8 mouse cellular contexts compared by ENCODE assay signal in genomic region chr4:116555413-116556300, GRCm38 (mm10). TPM values are rescaled to one million over a fixed set of nuclear protein-coding genes. Genes with fewer than 3 reads are reported as not detected.
DNase-seq lines count a peak whose midpoint lies in the region; ATAC-seq lines count a peak whose summit lies in the region.

Gene Tmem69 (minus strand): TSS chr4:116555936.

- no peaks in the 10 kb centered on the region for H3K9me3 ChIP-seq in hindbrain, embryonic 13.5 days

- H3K9ac ChIP-seq in hindbrain, embryonic 13.5 days = peak within 1 kb of the TSS; percentile 83

- DNase-seq in NIH3T3 (ENCODE audit: low read depth) = peak; percentile 91
- DNase-seq in cerebellum, adult 9-11 months = peak; percentile 77
- peak; percentile 66 to 78 for DNase-seq in frontal cortex, postnatal 10 days (ENCODE audit: low spot score in 2 of 2)
- peak; percentile 55 to 69 for DNase-seq in layer of hippocampus, postnatal 25 days (ENCODE audit: extremely low spot score in 1 of 2, low spot score in 1 of 2)
- DNase-seq in lung, postnatal 25 days (ENCODE audit: low spot score) = peak; percentile 81
- DNase-seq in retina, embryonic 14.5 days (ENCODE audit: low spot score) = peak; percentile 87
- DNase-seq in thymus, postnatal 4 days = peak; percentile 79

- no peaks in the 10 kb centered on the region for H3K27me3 ChIP-seq in hindbrain, embryonic 13.5 days

- peak within 1 kb of the TSS; percentile 83 for H3K4me2 ChIP-seq in hindbrain, embryonic 13.5 days

- no peak for ATAC-seq in hindbrain, embryonic 13.5 days (ENCODE audit: low FRiP score)

- peaks cover 11% of the 10 kb centered on the region for H3K36me3 ChIP-seq in hindbrain, embryonic 13.5 days

- peak within 1 kb of the TSS; percentile 87 for H3K4me3 ChIP-seq in hindbrain, embryonic 13.5 days

- peaks cover 29% of the 10 kb centered on the region for H3K4me1 ChIP-seq in hindbrain, embryonic 13.5 days (replicated peaks)

- 5% methylated on average over 23 of the region's 23 CpGs for WGBS in hindbrain, embryonic 13.5 days

- peak within 1 kb of the TSS; percentile 91 for H3K27ac ChIP-seq in hindbrain, embryonic 13.5 days

RNA-seq across cellular contexts. Expression of gene Tmem69, which starts in this region (rescaled TPM):
- 25.0 and 27.5 TPM in 2 replicates for polyA plus RNA-seq in hindbrain, embryonic 13.5 days (2015; fragmentation: Nextera tagmentation; extraction: Ambion mirVana)
- total RNA-seq in layer of hippocampus, postnatal 25 days (2021) = 10 to 100 TPM; 11.8 to 13.0 TPM
